Mouse (Mus musculus): Measurements from ENCODE around the gene Sox8. TPM values are rescaled to one million over a fixed set of nuclear protein-coding genes. Genes with fewer than 3 reads are reported as not detected.

The Sox8 gene
- total RNA-seq, 1 experiment = 0.40 TPM

GRCm38 (mm10) chr17:25565860-25566600 is 4.5 kb downstream of the Sox8 start:
- H3K4me3 ChIP-seq (ENCODE audit: insufficient read depth in 1 of 2, low read depth in 1 of 2, low read length in 2 of 2, poor library complexity in 1 of 2, severe bottlenecking in 1 of 2) = no peak overlapping the region
- no peak overlapping the region for H3K9ac ChIP-seq (ENCODE audit: insufficient read depth, low read depth, low read length, poor library complexity, severe bottlenecking)
- no peaks in the 10 kb centered on the region for H3K36me3 ChIP-seq (ENCODE audit: control insufficient read depth, insufficient read depth, low read length, poor library complexity, severe bottlenecking)
- H3K27ac ChIP-seq (ENCODE audit: insufficient read depth, low read depth, low read length, poor library complexity, severe bottlenecking) = no peak overlapping the region
- TF ChIP-seq MAFK (IDR thresholded peaks at IDR 0.05; ENCODE audit: insufficient read depth, low read depth, low read length) = no peak
- TF ChIP-seq HCFC1 (IDR thresholded peaks at IDR 0.05; ENCODE audit: borderline replicate concordance, insufficient read depth, low read length) = no peak
- TF ChIP-seq ZNF384 (IDR thresholded peaks at IDR 0.05; ENCODE audit: low read depth, low read length) = no peak
- no peak for TF ChIP-seq CHD2 (IDR thresholded peaks at IDR 0.05; ENCODE audit: low read depth, low read length)
- TF ChIP-seq ZC3H11A (IDR thresholded peaks at IDR 0.05; ENCODE audit: borderline replicate concordance, low read depth, low read length) = no peak
- H3K9me3 ChIP-seq (ENCODE audit: control insufficient read depth, insufficient read depth, low read depth, low read length) = no peaks in the 10 kb centered on the region
- in situ Hi-C loops (cut with MboI; ENCODE audit: low sequenced_read_pairs in 2 of 2, unreplicated experiment in 2 of 2) = no loop called here
- DNase-seq (ENCODE audit: low read depth, low spot score) = no peak
- peaks cover 0 to 5% of the 10 kb centered on the region in 2 experiments; a peak in 1 of 4 replicates for H3K4me1 ChIP-seq (ENCODE audit: control insufficient read depth in 2 of 2, insufficient read depth in 2 of 2, low read length in 2 of 2, poor library complexity in 1 of 2)

DNA sequence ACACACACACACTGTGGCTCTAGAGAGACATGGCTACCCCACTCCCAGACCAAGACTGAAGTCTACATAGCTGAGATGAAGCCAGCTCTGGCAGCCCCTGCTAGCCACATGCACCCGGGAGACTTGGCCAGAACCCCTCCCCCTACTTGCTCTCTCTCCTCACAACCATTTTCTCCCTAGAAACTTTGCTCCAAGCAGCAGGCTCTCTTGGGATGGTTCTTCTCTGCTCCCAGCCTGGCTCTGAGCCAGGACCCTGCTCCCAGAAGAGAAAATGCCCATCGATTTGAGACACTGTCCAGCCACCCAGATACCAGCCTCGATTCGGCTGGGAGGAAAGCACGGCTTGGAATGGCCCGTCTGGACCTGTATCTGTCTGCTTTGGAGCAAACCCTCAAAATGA is 5.2 kb downstream of the Sox8 start:
- H3K36me3 ChIP-seq (ENCODE audit: control insufficient read depth, insufficient read depth, low read length, poor library complexity, severe bottlenecking) = no peaks in the 10 kb centered on the region
- H3K27ac ChIP-seq (ENCODE audit: insufficient read depth, low read depth, low read length, poor library complexity, severe bottlenecking) = no peak overlapping the region
- no peaks in the 10 kb centered on the region for H3K9me3 ChIP-seq (ENCODE audit: control insufficient read depth, insufficient read depth, low read depth, low read length)
- H3K4me3 ChIP-seq (ENCODE audit: insufficient read depth in 1 of 2, low read depth in 1 of 2, low read length in 2 of 2, poor library complexity in 1 of 2, severe bottlenecking in 1 of 2) = no peak overlapping the region
- peaks cover 0 to 6% of the 10 kb centered on the region in 2 experiments; a peak in 1 of 4 replicates for H3K4me1 ChIP-seq (ENCODE audit: control insufficient read depth in 2 of 2, insufficient read depth in 2 of 2, low read length in 2 of 2, poor library complexity in 1 of 2)
- no peak for TF ChIP-seq HCFC1 (IDR thresholded peaks at IDR 0.05; ENCODE audit: borderline replicate concordance, insufficient read depth, low read length)
- no peak for TF ChIP-seq ZNF384 (IDR thresholded peaks at IDR 0.05; ENCODE audit: low read depth, low read length)
- TF ChIP-seq MAFK (IDR thresholded peaks at IDR 0.05; ENCODE audit: insufficient read depth, low read depth, low read length) = no peak
- no peak for TF ChIP-seq ZC3H11A (IDR thresholded peaks at IDR 0.05; ENCODE audit: borderline replicate concordance, low read depth, low read length)
- no peak for TF ChIP-seq CHD2 (IDR thresholded peaks at IDR 0.05; ENCODE audit: low read depth, low read length)
- no peak for DNase-seq (ENCODE audit: low read depth, low spot score)
- in situ Hi-C loops (cut with MboI; ENCODE audit: low sequenced_read_pairs in 2 of 2, unreplicated experiment in 2 of 2) = no loop called here
- no peak overlapping the region for H3K9ac ChIP-seq (ENCODE audit: insufficient read depth, low read depth, low read length, poor library complexity, severe bottlenecking)

- H3K4me3 ChIP-seq (ENCODE audit: insufficient read depth in 1 of 2, low read depth in 1 of 2, low read length in 2 of 2, poor library complexity in 1 of 2, severe bottlenecking in 1 of 2) = no peak overlapping the region
- peaks cover 0 to 6% of the 10 kb centered on the region in 2 experiments; a peak in 1 of 4 replicates for H3K4me1 ChIP-seq (ENCODE audit: control insufficient read depth in 2 of 2, insufficient read depth in 2 of 2, low read length in 2 of 2, poor library complexity in 1 of 2)
- H3K27ac ChIP-seq (ENCODE audit: insufficient read depth, low read depth, low read length, poor library complexity, severe bottlenecking) = no peak overlapping the region
- H3K9me3 ChIP-seq (ENCODE audit: control insufficient read depth, insufficient read depth, low read depth, low read length) = no peaks in the 10 kb centered on the region
- no peak for DNase-seq (ENCODE audit: low read depth, low spot score)
- H3K36me3 ChIP-seq (ENCODE audit: control insufficient read depth, insufficient read depth, low read length, poor library complexity, severe bottlenecking) = no peaks in the 10 kb centered on the region
- in situ Hi-C loops (cut with MboI; ENCODE audit: low sequenced_read_pairs in 2 of 2, unreplicated experiment in 2 of 2) = no loop called here
- TF ChIP-seq ZC3H11A (IDR thresholded peaks at IDR 0.05; ENCODE audit: borderline replicate concordance, low read depth, low read length) (no peak), HCFC1 (IDR thresholded peaks at IDR 0.05; ENCODE audit: borderline replicate concordance, insufficient read depth, low read length) (no peak), ZNF384 (IDR thresholded peaks at IDR 0.05; ENCODE audit: low read depth, low read length) (no peak), CHD2 (IDR thresholded peaks at IDR 0.05; ENCODE audit: low read depth, low read length) (no peak), MAFK (IDR thresholded peaks at IDR 0.05; ENCODE audit: insufficient read depth, low read depth, low read length) (no peak)
- no peak overlapping the region for H3K9ac ChIP-seq (ENCODE audit: insufficient read depth, low read depth, low read length, poor library complexity, severe bottlenecking)
Observed at GRCm38 (mm10) chr17:25564481-25564880, 6.0 kb downstream of the Sox8 start.

DNA sequence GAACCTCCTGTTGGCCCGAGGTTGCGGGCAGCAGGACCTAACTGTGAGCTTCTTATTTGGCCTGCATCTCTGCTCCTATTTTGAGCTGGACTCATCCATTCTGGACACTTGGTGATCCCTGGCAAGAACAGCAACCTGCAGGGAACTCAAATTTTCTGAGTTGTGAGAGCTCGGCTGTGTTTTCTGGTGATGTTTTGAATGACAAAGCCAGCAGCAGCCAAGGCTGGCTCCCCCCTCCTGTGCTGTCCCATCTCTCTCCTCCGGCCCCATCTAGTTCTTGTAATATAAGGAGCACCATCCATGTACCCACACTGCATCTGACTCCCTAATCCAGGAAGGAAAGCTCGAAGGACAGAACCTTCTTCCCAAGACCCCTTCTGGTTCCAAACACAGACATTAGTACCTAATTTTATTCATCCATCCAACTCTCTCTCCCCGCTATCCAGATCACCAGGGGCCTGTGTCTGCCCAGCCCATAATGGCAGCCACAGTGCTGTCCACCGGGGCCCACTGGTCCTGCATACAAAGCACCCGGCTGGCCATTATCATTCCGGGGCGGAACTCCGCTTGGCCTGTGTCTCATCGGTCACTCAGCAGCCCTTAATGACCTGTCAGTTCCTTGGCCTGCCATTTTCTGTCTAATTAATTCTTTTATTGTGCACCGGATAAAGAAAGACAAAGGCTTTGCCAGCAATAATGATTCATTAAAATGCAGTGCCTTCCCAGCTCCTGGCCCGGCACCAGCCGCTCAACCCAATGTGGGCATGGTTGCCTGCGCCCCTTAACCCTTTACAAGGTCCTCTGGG is 9.1 kb downstream of the Sox8 start:
- H3K36me3 ChIP-seq (ENCODE audit: control insufficient read depth, insufficient read depth, low read length, poor library complexity, severe bottlenecking) = no peaks in the 10 kb centered on the region
- H3K9me3 ChIP-seq (ENCODE audit: control insufficient read depth, insufficient read depth, low read depth, low read length) = no peaks in the 10 kb centered on the region
- no peak for DNase-seq (ENCODE audit: low read depth, low spot score)
- no peak overlapping the region for H3K9ac ChIP-seq (ENCODE audit: insufficient read depth, low read depth, low read length, poor library complexity, severe bottlenecking)
- peaks cover 0 to 4% of the 10 kb centered on the region in 2 experiments; a peak in 1 of 4 replicates for H3K4me1 ChIP-seq (ENCODE audit: control insufficient read depth in 2 of 2, insufficient read depth in 2 of 2, low read length in 2 of 2, poor library complexity in 1 of 2)
- H3K27ac ChIP-seq (ENCODE audit: insufficient read depth, low read depth, low read length, poor library complexity, severe bottlenecking) = no peak overlapping the region
- no peak for TF ChIP-seq MAFK (IDR thresholded peaks at IDR 0.05; ENCODE audit: insufficient read depth, low read depth, low read length)
- TF ChIP-seq ZC3H11A (IDR thresholded peaks at IDR 0.05; ENCODE audit: borderline replicate concordance, low read depth, low read length) = no peak
- no peak for TF ChIP-seq ZNF384 (IDR thresholded peaks at IDR 0.05; ENCODE audit: low read depth, low read length)
- no peak for TF ChIP-seq HCFC1 (IDR thresholded peaks at IDR 0.05; ENCODE audit: borderline replicate concordance, insufficient read depth, low read length)
- TF ChIP-seq CHD2 (IDR thresholded peaks at IDR 0.05; ENCODE audit: low read depth, low read length) = no peak
- no peak overlapping the region for H3K4me3 ChIP-seq (ENCODE audit: insufficient read depth in 1 of 2, low read depth in 1 of 2, low read length in 2 of 2, poor library complexity in 1 of 2, severe bottlenecking in 1 of 2)
- in situ Hi-C loops (cut with MboI; ENCODE audit: low sequenced_read_pairs in 2 of 2, unreplicated experiment in 2 of 2) = no loop called here

Measured in ES-E14 (cell line).